Mouse (Mus musculus) layer of hippocampus, adult 8-10 months (tissue): ENCODE measurements around the gene Chmp5. TPM values are rescaled to one million over a fixed set of nuclear protein-coding genes. Genes with fewer than 3 reads are reported as not detected.

Experiments
- DNase-seq, 2 experiments: peaks; one replicate each; pipeline ENCODE4 v3.0.0; 2022; ENCODE audit warnings: low spot score in 2 of 2
- total RNA-seq, 4 experiments: library from RNA; stranded (reverse); gene quantifications; 2 replicates each; pipeline ENCODE4 v1.2.4; 2022

The Chmp5 gene
- total RNA-seq, 4 experiments from 2014 or later = 67.5 to 80.0 (median 74.2) TPM

DNA sequence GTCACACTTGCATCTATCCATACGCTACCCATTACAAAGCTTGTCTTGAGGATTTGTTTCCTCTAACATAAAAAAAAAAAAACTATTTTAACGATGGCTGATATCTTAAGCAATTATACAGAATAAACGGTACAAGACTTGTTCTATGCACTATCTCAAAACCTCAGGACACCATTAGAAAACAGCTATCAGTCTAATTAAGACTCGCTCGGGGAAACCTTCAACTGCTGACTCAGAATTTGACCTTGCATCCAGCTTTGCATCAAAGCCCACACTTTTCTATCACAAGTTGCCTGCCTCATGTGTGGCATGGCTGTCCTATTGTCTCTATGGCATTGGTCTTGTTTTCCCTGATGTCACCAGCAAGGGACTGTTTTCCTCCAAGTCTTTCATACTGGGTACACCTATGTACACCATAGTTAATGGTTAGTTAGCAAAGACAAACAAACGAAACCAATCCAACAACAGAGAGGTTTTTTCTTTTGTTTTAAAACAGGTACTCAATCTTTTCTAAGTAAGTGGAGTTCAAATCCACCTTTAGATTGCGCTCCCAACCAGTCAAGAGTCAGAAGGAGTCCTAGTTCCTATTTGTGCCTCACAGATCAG, 1.6 kb upstream of the Chmp5 start:
- DNase-seq = no peak

DNA sequence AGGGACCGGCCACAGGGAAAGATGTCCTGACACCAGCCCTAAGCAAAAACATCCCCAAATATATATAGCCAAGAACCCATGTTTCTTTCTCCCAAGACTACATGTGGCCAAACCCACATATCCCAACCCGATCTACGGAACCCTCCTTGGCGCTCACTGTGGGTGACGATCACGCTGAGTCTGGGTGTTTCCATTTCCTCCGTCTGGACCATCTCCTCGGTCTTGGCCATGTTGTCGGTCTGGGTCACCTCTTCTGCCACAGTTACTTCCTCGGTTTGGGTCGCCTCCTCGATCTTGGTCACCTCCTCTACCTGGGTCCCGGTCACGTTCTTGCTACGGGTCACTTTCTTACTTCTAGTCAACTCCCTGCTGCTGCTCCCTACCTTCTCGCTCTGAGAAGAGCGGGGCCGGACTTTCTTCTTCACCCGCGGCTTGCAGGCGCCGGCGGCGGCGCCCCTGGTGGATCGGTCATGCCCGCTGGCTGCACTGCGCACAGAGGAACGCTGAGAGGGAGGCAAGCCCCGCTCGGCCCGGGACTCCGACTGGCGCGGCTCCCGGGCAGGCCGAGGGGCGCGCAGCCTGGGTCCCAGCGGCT, 545 bp upstream of the Chmp5 start:
- no peak for DNase-seq

DNA sequence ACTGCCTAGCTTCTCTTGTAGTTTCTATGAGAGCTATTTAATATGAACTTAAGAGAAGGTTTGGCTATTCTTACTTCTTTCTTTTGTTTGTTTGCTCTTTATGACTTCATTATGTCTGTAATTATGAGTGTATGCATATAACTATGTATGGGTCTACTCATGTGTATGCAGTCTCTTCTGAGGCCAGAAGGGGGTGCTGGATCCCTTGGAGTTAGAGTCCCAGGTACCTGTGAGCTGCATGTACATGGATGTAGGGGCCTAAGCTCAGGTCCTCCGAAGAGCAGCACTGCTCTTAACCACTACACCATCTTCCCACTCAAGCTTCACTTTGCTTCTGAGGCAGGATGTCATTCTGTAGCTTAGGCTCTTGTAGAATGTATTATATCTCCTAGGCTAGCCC, 5.3 kb downstream of the Chmp5 start:
- DNase-seq = no peak

- DNase-seq = no peak
These were observed 7.7 kb downstream of the Chmp5 start for GRCm38 (mm10) chr4:40955942-40956341.

DNA sequence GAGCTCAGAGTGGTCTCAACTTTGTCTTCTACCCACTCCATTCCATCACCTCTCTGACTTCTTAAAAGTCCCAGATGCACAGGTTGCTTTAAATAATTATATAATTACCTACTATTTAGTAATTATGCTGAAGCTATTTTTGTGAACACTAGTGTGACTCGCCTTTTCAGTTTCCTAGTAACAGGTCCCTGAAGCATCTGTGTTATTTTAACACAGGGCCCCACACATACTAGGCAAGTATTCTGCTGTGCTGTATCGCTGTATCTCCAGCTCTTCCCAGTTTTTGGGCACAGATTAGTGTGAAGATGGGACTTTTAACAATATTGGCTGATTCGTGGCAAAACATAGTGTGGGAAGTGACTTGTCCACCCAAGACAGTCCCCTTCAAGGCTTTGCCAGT, 15.3 kb downstream of the Chmp5 start:
- no peak for DNase-seq

DNA sequence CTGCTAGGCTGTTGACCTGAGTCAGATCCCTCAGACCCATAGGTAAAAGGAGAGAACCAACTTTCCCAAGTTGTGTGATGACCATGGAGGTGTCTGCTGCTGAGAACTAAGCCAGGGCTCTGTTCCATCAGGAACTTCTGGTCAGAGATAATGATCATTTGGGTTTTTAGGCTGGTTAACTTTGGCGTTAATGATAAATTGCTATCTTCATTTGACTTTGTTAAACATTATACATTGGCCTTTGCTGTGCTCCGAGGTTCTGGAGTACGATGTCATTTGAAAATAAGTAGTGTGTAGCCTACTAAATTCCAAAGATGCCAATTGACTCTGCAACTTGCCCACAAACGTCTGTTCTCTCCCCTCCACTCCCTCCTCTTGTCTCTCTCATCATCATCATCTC, 21.0 kb downstream of the Chmp5 start:
- no peak for DNase-seq

- DNase-seq = no peak
These were observed 21.8 kb downstream of the Chmp5 start for GRCm38 (mm10) chr4:40969781-40970591.

DNA sequence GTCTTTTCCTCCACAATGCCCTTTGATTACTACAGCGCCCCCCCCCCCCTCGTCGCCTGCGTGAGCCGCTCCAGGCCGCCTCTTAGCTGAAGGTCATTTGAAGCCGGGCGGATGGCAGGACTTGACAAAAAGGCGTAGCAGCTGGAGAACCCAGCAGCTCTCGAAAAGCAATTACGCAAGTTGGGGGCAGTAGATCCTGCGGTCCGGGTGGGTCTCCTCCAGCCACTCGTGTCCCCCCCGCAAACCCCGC, 22.3 kb downstream of the Chmp5 start:
- DNase-seq = no peak

DNA sequence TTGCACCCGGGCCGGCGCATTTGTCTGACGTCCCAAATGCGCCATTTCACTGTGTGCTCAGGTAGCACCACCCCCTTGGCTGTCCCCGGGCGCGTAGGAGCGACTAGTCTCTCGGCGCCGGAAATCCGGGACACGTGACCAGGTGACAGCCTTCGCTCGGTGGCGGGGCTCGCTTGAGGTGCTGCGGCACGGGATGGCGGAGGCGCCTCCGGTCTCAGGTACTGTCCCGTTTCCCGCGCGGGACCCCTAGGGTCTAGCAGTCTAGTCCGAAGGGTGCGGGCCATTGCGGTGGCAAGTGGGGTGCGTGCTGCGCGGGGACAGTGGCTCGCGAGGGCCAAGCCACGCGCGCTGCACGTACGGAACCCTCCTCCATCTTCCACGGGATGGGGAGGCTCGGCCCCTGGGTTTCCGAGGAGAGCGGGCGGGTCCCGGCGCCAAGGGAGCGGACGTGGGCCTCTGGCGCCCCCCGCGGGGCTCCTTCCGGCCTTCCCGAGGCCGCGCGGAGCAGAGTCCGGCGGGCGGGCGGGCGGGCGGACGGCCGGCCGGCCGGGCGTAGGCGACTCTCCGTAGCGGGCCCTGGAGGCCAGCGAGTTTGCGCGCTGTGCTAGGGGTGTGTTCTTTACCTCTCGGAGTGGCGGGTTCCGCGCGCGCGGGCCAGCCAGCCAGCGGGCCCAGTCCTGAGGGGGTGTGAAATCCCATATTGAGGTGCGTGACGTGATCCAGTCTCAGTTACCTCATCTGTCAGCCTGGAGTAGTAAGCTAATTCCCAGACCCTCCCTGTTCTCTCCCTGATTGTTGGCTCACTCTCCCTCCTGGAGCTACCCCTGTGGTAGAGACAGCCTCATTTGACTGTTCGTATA, 22.9 kb downstream of the Chmp5 start, which contains the start of gene Nfx1:
TSS of gene Nfx1 (plus strand) at position 65 of the 860 bp plus-strand sequence.
- peak; percentile 95 for DNase-seq

- no peak for DNase-seq
These were observed 23.5 kb downstream of the Chmp5 start for GRCm38 (mm10) chr4:40971744-40972143.

GRCm38 (mm10) chr4:40974011-40974410, 25.8 kb downstream of the Chmp5 start:
- no peak for DNase-seq

- DNase-seq = no peak
These were observed 27.5 kb downstream of the Chmp5 start for GRCm38 (mm10) chr4:40975678-40976077.

- no peak for DNase-seq
These were observed 28.4 kb downstream of the Chmp5 start for GRCm38 (mm10) chr4:40976651-40977050.

DNA sequence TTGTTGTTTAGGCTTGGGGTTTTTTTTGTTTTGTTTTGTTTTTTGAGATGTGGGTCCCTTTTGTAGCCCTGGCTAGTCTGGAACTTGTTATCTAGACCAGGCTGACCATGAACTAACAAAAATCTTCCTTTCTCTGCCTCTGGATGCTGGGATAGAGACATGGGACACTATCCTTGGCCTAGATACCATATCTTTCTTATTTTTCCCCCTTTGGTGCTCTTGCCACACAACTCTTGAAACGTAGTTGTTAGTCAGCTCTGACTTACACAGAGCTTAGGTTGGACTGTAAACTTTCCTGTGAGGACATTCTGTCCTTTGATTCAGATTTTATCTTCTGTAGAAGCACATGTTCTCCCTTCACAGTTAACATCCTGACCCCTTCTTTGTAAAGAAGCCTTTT, 31.2 kb downstream of the Chmp5 start:
- DNase-seq = no peak

DNA sequence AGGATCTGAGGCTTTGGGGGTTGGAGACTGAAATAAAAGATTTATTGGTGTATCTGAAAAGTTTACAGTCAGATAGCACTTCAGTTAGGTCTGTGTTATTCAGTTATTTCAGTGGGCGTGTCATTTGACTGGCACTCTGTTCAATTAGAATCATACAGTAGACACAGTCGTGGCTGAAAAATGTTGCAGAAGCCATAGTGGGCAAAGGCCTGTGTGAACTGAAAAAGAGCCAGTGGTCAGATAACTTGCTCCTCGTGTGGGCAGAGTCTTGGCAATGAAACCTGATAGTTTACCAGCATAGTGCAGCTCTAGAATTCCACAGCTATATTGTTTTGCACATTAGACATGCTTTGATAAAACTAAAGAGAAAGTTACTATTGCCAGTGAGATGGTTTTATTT, 34.3 kb downstream of the Chmp5 start:
- no peak for DNase-seq

GRCm38 (mm10) chr4:40983686-40984085, 35.5 kb downstream of the Chmp5 start:
- DNase-seq = no peak

GRCm38 (mm10) chr4:40989633-40990032, 41.4 kb downstream of the Chmp5 start:
- no peak for DNase-seq

GRCm38 (mm10) chr4:40996302-40996701, 48.1 kb downstream of the Chmp5 start:
- DNase-seq = no peak

- no peak for DNase-seq
These were observed 49.7 kb downstream of the Chmp5 start for GRCm38 (mm10) chr4:40997916-40998315.

DNA sequence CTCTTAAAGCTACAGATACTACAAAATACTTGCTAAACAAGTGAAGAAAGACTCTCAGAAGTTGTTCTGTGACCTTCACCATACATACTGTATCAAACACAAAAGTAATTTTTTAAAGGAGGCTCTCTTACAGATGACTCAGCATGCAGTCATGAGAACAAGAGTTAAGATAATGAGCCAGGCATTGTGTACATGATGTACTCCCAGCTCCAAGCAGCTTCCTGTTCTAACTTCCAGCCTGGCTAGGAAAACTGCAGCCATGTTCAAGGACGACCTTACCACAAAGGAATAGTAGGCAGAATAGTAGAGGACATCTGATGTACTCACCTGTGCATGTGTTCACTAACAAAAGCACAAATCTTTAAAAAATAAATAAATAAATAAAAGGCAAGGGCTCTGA, 52.1 kb downstream of the Chmp5 start:
- no peak for DNase-seq

GRCm38 (mm10) chr4:41000842-41001639, 52.8 kb downstream of the Chmp5 start:
- DNase-seq = no peak
